Mouse (Mus musculus): ENCODE results near the gene Psen1. TPM values are rescaled to one million over a fixed set of nuclear protein-coding genes. Genes with fewer than 3 reads are reported as not detected.

Gene Psen1
- total and polyA plus RNA-seq, 2 experiments from 2014 or later: 51.7 to 58.0 TPM

DNA sequence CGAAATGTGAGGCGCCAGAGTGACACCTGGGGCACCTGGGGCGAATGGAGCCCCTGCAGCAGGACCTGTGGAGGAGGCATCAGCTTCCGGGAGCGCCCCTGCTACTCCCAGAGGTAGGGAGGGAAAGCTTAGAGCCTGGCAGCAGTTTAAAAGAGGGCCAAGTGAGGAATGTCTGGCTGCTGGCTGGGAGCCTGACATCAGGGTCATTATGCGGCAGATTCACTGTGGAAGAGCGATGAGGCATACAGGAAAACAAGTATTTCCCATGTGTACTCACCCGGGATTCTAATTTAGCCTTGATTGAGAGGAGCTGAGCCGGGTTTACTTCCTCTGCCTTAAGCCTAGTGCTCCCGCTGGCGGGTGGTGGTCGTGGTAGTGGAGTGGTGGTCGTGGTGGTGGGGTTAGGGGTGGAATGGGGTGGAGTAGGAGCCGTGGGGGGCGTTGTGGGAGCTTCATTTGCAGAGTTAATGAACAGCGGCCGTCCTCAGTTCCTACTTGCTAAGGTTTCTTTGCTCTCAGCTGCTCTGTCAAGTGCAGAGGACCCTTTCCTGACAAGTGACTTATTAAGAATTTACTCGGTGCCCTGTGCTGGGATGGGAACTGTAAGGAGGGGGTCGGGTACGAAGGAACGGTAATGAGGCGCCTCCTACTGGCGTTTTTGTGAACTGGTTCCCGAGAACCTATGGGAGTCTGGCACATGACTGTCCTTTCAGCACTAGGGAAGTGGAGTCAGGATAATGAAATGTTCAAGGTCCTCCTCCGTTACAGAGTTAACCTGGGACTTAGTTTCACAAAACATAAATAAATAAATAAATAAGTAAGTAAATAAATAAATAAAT is 82.7 kb downstream of the Psen1 start:
- no peaks in the 10 kb centered on the region for H3K36me3 ChIP-seq (ENCODE audit: insufficient read depth)
- H3K27ac ChIP-seq (ENCODE audit: low read depth, low read length): no peak overlapping the region
- peak; percentile 69 for TF ChIP-seq CTCF (IDR thresholded peaks at IDR 0.05; ENCODE audit: low read depth)
- peak overlapping the region; percentile 10; the same call in 1 of the 2 replicates for H3K4me2 ChIP-seq (ENCODE audit: low read depth)
- DNase-seq (peak; percentile 58), ATAC-seq (peak; percentile 71)
- 5% methylated on average over 25 of the region's 25 CpGs for WGBS
- H3K9ac ChIP-seq: no peak overlapping the region
- no peaks in the 10 kb centered on the region for H3K9me3 ChIP-seq (ENCODE audit: low read length)
- H3K4me3 ChIP-seq (ENCODE audit: low read depth, low read length): no peak overlapping the region
- no peaks in the 10 kb centered on the region for H3K27me3 ChIP-seq (ENCODE audit: insufficient read depth, low read length)
- no peaks in the 10 kb centered on the region for H3K4me1 ChIP-seq (ENCODE audit: insufficient read depth)

DNA sequence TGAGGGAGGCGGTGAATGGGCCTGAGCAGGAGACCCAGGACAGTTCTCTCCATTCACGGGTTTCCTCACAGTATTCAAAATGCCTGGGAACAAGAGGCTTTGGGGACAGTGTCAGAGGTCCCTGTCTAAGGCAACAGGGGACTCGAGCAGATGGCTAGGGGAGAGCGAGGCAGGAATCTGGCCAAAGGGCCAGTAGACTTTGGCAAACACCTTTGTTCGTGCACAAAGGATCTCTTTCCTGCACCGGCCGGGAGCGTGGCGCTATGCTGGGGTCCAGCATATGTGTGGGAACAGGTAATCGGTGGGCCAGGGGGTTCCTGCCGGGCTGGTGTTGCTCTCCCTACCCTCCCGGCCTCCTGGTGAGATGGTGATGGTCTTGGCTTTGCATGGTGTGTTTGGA is 87.7 kb downstream of the Psen1 start:
- H3K4me3 ChIP-seq (ENCODE audit: low read depth, low read length): no peak overlapping the region
- H3K27ac ChIP-seq (ENCODE audit: low read depth, low read length): no peak overlapping the region
- H3K4me2 ChIP-seq (ENCODE audit: low read depth): no peak overlapping the region
- no peak for ATAC-seq
- H3K9me3 ChIP-seq (ENCODE audit: low read length): no peaks in the 10 kb centered on the region
- no peak for TF ChIP-seq CTCF (IDR thresholded peaks at IDR 0.05; ENCODE audit: low read depth)
- no peaks in the 10 kb centered on the region for H3K36me3 ChIP-seq (ENCODE audit: insufficient read depth)
- no peak overlapping the region for H3K9ac ChIP-seq
- no peak for DNase-seq
- no peaks in the 10 kb centered on the region for H3K4me1 ChIP-seq (ENCODE audit: insufficient read depth)
- H3K27me3 ChIP-seq (ENCODE audit: insufficient read depth, low read length): no peaks in the 10 kb centered on the region
- 60% methylated on average over 12 of the region's 12 CpGs for WGBS

DNA sequence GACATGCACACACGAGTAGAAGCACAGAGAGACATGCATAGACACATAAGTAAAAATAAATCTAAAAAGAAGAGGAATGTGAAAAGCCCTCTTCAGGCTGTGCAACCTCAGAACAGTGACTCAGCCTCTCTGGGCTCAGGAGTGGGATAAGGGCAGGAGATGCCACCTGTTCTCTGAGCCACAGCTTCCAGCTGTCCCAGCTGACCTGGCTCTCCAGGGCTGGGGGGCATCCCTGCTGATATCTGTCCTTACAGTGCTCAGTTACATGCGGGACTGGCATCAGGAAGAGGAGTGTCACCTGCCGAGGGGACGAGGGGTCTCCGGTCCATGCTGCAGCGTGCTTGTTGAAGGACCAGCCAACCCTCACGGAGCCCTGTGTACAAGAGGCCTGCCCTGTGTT is 88.8 kb downstream of the Psen1 start:
- no peak overlapping the region for H3K9ac ChIP-seq
- no peak overlapping the region for H3K27ac ChIP-seq (ENCODE audit: low read depth, low read length)
- TF ChIP-seq CTCF (IDR thresholded peaks at IDR 0.05; ENCODE audit: low read depth): no peak
- no peaks in the 10 kb centered on the region for H3K27me3 ChIP-seq (ENCODE audit: insufficient read depth, low read length)
- ATAC-seq (no peak), DNase-seq (no peak)
- no peaks in the 10 kb centered on the region for H3K4me1 ChIP-seq (ENCODE audit: insufficient read depth)
- no peaks in the 10 kb centered on the region for H3K36me3 ChIP-seq (ENCODE audit: insufficient read depth)
- WGBS: 87% methylated on average over 7 of the region's 7 CpGs
- H3K4me3 ChIP-seq (ENCODE audit: low read depth, low read length): no peak overlapping the region
- no peak overlapping the region for H3K4me2 ChIP-seq (ENCODE audit: low read depth)
- H3K9me3 ChIP-seq (ENCODE audit: low read length): no peaks in the 10 kb centered on the region

DNA sequence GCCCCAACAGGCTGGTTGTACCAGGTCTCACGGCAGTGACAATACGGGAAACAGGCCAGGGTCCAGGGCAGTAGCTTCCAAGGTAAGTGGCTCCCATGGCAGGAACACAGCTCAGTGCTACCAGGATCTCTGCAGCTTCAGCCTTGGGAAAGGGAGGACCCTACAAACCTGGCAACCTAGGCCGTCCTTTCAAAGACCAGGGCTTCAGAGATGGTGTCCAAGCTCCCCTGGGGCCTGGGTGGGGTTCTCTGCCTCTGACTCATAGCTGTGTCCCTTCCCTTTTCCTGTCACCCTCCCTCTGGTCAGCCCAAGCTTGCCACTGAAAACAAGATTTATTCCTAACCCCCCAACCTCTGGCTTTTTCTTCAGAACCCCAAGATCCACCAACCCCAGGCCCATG is 92.2 kb downstream of the Psen1 start:
- DNase-seq (no peak), ATAC-seq (no peak)
- 91% methylated on average over 3 of the region's 3 CpGs for WGBS
- H3K9ac ChIP-seq: no peak overlapping the region
- no peak for TF ChIP-seq CTCF (IDR thresholded peaks at IDR 0.05; ENCODE audit: low read depth)
- H3K4me1 ChIP-seq (ENCODE audit: insufficient read depth): no peaks in the 10 kb centered on the region
- no peak overlapping the region for H3K4me2 ChIP-seq (ENCODE audit: low read depth)
- H3K27ac ChIP-seq (ENCODE audit: low read depth, low read length): no peak overlapping the region
- no peak overlapping the region for H3K4me3 ChIP-seq (ENCODE audit: low read depth, low read length)
- H3K9me3 ChIP-seq (ENCODE audit: low read length): no peaks in the 10 kb centered on the region
- no peaks in the 10 kb centered on the region for H3K27me3 ChIP-seq (ENCODE audit: insufficient read depth, low read length)
- no peaks in the 10 kb centered on the region for H3K36me3 ChIP-seq (ENCODE audit: insufficient read depth)

DNA sequence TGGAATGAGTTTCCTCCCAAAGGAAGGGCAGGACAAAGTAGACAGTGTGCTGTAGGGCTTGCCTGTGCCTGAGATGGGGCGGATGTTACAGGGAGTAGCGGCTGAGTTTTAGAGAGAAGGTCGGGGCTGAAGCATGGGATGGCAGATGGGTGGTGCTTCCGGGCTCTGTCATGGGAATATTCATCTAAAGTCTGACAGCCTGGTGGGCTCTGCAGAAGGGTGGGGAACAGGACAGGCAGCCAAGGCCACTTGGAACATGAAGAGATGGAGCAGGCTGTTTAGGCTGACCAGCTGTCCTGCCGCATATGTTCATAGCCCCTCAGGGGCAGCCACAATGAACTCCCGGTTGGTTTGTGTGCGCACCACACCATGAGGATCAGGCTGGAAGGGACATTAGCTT is 93.3 kb downstream of the Psen1 start:
- WGBS: 69% methylated on average over 7 of the region's 7 CpGs
- H3K4me3 ChIP-seq (ENCODE audit: low read depth, low read length): no peak overlapping the region
- no peaks in the 10 kb centered on the region for H3K36me3 ChIP-seq (ENCODE audit: insufficient read depth)
- H3K27ac ChIP-seq (ENCODE audit: low read depth, low read length): no peak overlapping the region
- DNase-seq (no peak), ATAC-seq (peak; percentile 58)
- TF ChIP-seq CTCF (IDR thresholded peaks at IDR 0.05; ENCODE audit: low read depth): no peak
- H3K27me3 ChIP-seq (ENCODE audit: insufficient read depth, low read length): no peaks in the 10 kb centered on the region
- H3K9me3 ChIP-seq (ENCODE audit: low read length): no peaks in the 10 kb centered on the region
- H3K9ac ChIP-seq: no peak overlapping the region
- no peak overlapping the region for H3K4me2 ChIP-seq (ENCODE audit: low read depth)
- no peaks in the 10 kb centered on the region for H3K4me1 ChIP-seq (ENCODE audit: insufficient read depth)

DNA sequence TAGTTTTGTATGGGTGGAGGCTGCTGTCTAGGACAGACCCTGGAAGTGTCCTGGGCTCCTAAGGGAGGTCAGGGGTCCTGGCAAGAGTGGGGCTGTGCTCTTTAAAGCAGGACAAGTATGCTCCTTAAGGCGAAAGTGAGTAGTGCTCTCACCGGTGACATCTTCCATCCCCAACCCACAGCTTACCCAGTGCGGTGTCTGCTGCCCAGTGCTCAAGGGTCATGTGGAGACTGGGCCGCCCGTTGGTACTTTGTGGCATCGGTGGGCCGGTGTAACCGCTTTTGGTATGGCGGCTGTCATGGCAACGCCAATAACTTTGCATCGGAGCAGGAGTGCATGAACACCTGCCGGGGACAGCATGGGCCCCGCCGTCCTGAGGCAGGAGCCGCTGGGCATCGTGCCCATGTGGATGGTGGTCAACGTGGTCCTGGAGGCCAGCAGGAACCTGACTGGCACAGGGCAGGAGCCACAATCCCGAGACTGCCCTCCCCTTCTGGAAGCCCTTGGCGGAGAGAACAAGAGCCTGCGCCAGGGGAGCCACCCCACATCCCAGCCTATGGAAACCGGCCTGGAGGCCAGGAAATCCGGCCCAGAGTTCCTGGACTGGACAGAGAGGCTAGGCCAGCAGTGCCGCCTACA is 93.8 kb downstream of the Psen1 start:
- no peak overlapping the region for H3K27ac ChIP-seq (ENCODE audit: low read depth, low read length)
- DNase-seq (no peak), ATAC-seq (no peak)

DNA sequence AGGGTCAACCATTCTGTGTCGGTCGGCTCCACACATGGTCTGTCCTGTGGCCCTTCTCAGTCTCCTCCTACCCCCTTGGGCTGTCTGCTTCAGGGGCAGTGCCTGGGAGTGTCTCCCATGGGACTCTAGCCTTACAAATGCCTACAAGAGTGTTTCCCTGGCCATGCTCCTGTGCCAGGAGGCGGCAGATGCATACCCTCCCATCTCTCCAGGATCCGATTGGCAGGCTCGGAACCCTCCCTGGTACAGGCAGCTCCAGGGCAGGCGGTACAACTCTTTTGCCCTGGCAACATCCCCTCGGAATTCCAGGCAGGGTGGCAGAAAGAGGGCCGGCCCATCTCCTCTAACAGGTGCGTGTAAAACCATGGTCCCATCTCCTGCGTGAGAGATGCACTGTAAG is 94.7 kb downstream of the Psen1 start:
- Histone ChIP-seq H3K27ac (ENCODE audit: low read depth, low read length) (no peak overlapping the region), H3K9me3 (ENCODE audit: low read length) (no peaks in the 10 kb centered on the region), H3K36me3 (ENCODE audit: insufficient read depth) (no peaks in the 10 kb centered on the region), H3K27me3 (ENCODE audit: insufficient read depth, low read length) (no peaks in the 10 kb centered on the region), H3K4me2 (ENCODE audit: low read depth) (no peak overlapping the region), H3K4me3 (ENCODE audit: low read depth, low read length) (no peak overlapping the region), H3K4me1 (ENCODE audit: insufficient read depth) (no peaks in the 10 kb centered on the region), H3K9ac (no peak overlapping the region)
- ATAC-seq: no peak
- no peak for DNase-seq
- 89% methylated on average over 10 of the region's 10 CpGs for WGBS
- TF ChIP-seq CTCF (IDR thresholded peaks at IDR 0.05; ENCODE audit: low read depth): no peak

More for the DNA sequence above, 93.8 kb downstream of the Psen1 start:
- no peaks in the 10 kb centered on the region for H3K4me1 ChIP-seq (ENCODE audit: insufficient read depth)
- H3K9me3 ChIP-seq (ENCODE audit: low read length): no peaks in the 10 kb centered on the region
- no peaks in the 10 kb centered on the region for H3K36me3 ChIP-seq (ENCODE audit: insufficient read depth)
- H3K4me2 ChIP-seq (ENCODE audit: low read depth): no peak overlapping the region
- no peak for TF ChIP-seq CTCF (IDR thresholded peaks at IDR 0.05; ENCODE audit: low read depth)
- H3K9ac ChIP-seq: no peak overlapping the region
- no peaks in the 10 kb centered on the region for H3K27me3 ChIP-seq (ENCODE audit: insufficient read depth, low read length)
- WGBS: 74% methylated on average over 23 of the region's 23 CpGs
- no peak overlapping the region for H3K4me3 ChIP-seq (ENCODE audit: low read depth, low read length)

Other genes starting within 250 kb of the Psen1 start
- 11.4 and 15.3 TPM in 2 replicates for gene Dpf3, start 200.4 kb upstream of the Psen1 start, total RNA-seq (2014; rRNA removed)
- gene Dpf3, start 200.4 kb upstream of the Psen1 start, polyA plus RNA-seq (2015; fragmentation: Nextera tagmentation; extraction: Ambion mirVana): 4.9 and 8.1 TPM in 2 replicates
- 45.3 and 49.7 TPM in 2 replicates for gene Dcaf4, start 167.7 kb upstream of the Psen1 start, total RNA-seq (2014; rRNA removed)
- 42.4 and 42.7 TPM in 2 replicates for gene Dcaf4, start 167.7 kb upstream of the Psen1 start, polyA plus RNA-seq (2015; fragmentation: Nextera tagmentation; extraction: Ambion mirVana)
- gene Zfyve1, start 90.9 kb upstream of the Psen1 start, total RNA-seq (2014; rRNA removed): 29.9 and 40.6 TPM in 2 replicates
- 12.8 and 18.5 TPM in 2 replicates for gene Zfyve1, start 90.9 kb upstream of the Psen1 start, polyA plus RNA-seq (2015; fragmentation: Nextera tagmentation; extraction: Ambion mirVana)
- gene Rbm25, start 56.9 kb upstream of the Psen1 start, total RNA-seq (2014; rRNA removed): 93.3 and 116 TPM in 2 replicates
- 158 and 227 TPM in 2 replicates for gene Rbm25, start 56.9 kb upstream of the Psen1 start, polyA plus RNA-seq (2015; fragmentation: Nextera tagmentation; extraction: Ambion mirVana)
- gene Papln, start 75.5 kb downstream of the Psen1 start, total RNA-seq (2014; rRNA removed): 1.8 and 2.7 TPM in 2 replicates
- gene Papln, start 75.5 kb downstream of the Psen1 start, polyA plus RNA-seq (2015; fragmentation: Nextera tagmentation; extraction: Ambion mirVana): 0.23 and 0.40 TPM in 2 replicates
- gene Numb, start 233.8 kb downstream of the Psen1 start, total RNA-seq (2014; rRNA removed): 8.6 and 12.4 TPM in 2 replicates
- 7.0 and 9.0 TPM in 2 replicates for gene Numb, start 233.8 kb downstream of the Psen1 start, polyA plus RNA-seq (2015; fragmentation: Nextera tagmentation; extraction: Ambion mirVana)

All from forebrain, postnatal 0 days (tissue).